Mouse (Mus musculus): Measurements from ENCODE around the gene Tcaf3.
A peak's percentile ranks its signal among the peaks of the same experiment; 100 is the strongest.

Gene Tcaf3

GRCm38 (mm10) chr6:42597592-42597991, at the start of gene Tcaf3:
TSS of gene Tcaf3 (minus strand) at chr6:42597692.
- DNase-seq (ENCODE audit: low read depth): no peak

DNA sequence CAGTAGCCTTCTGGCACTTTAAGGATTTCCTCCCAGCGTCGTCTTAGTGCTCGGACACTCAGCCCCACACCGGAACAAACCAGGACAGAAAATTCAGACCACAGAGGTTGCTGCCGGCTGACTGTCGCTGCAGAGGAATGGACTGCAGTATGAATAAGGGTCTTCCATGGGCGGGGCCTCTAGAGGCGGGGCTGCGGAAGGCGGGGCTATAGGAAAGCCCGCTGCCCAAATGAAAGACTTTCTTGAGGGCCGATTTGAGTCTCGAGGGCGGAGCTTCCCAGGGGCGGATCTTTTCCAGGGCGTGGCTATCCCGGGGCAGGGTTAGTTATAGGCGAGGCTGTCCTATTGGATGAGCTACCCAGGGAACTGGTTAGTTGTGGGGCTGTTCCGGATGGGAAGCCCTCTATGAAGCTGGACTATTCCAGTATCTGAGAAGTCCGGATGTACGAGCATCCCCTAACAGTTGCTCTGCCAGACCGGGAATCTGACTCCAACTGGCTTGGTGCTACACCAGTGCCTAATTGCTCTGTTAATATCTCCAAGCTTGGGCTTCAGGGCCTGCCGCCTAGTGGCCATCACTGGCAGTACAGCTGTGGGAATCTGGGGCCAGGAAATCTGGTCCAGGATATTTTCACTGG, 47.5 kb upstream of the Tcaf3 start, which contains the start of gene Tcaf2:
Gene Tcaf2, minus strand, starts transcription at position 343 of the 638 bp plus-strand sequence.
- DNase-seq (ENCODE audit: low read depth): no peak

GRCm38 (mm10) chr6:42634393-42634792, 36.9 kb upstream of the Tcaf3 start:
- DNase-seq (ENCODE audit: low read depth): no peak

DNA sequence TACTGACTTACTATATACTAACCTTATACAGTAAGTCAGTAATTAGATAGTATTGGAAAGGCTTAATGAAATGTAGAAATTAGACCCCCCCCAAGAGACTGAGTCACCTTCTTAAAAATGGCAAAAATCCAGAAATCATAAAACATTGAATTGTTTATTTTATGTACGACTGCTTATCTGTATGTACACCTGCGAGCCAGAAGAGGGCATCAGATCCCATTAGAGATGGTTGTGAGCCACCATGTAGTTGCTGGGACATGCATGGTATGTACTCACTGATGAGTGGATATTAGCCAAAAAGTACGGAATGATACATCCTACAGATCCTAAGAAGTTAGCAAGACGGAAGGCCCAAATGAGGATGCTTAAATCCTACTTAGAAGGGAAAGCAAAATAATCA, 33.9 kb upstream of the Tcaf3 start:
- DNase-seq (ENCODE audit: low read depth): no peak

GRCm38 (mm10) chr6:42616904-42617303, 19.4 kb upstream of the Tcaf3 start:
- no peak for DNase-seq (ENCODE audit: low read depth)

DNA sequence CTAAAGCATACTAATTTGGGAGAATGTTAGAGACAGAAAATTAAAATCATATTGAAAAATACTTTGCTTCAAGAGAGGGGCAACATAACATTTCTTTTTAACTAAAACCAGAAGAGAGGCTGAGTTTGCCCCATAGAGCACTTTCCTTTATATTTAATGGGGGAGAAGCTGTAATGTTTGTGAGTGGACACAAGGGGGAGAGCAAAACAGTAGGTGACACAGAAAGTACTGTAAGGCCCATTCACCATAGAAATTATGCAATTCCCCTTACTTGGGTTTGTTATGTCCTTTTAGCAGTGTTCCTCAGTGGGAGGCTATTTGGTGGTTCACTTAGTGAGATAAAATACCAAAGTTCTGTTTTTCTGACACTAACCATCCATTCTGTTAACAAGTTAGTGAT, 14.7 kb upstream of the Tcaf3 start:
- no peak for DNase-seq (ENCODE audit: low read depth)

DNA sequence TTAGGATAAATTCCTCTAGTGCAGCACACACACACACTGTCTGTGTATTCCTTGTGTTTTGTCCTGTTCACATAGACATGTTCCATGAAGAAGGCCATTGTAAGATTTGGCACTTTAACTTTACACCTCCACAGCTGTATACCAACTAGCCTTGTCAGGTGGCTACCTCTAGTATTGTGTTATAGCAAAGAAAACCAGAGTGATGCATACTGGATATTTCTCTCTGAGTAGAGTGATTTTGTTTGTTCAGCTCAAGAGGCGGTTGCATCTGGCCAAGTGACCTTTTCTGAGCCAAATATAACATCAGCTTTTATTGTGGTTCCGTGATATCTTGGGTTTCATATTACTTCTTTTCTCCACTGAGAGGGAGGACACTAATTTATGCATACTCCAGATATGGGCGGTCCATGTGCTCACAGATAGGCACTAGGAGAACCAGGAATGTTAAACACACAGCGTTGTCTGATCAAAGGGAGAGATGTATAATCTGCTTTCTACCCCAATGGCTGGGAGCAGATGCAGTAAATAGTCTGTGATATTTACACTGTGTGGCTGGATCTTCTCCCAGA, 13.5 kb upstream of the Tcaf3 start:
- DNase-seq (ENCODE audit: low read depth): no peak

DNA sequence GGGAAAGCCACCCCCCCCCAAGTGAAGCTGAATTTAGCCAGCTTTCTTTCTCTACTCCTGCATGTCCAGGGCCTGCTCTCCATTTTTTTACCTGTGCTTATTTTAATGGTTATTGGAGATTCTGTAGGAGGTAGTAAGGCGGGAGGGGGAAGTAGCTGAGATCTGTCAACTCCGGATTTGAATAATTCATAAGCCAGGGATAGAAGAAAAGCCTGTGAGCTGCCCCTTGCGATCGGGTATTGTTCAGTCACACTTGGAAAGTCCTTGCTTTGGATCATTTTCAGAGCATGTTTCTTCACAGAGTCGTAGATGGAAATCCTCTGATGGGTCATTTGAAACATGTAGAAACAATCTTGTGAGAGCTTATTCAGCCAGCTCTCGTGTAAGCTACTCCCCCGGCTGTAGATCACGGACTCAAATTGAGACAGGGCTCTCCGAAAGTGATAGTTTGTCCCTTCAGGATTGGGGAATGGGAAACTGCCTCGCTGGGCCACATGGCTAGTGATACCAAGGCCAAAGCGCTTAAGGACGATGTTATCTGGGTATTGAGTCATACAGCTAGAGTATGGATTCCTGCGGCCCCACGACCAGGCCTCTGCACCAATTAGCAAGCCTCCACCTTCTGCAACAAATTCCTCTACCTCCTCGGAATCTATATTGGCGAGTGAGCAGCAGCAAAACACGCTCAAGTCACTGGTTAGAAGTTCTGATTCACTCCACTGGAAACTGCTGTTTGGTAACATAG, 4.2 kb downstream of the Tcaf3 start:
- no peak for DNase-seq (ENCODE audit: low read depth)

DNA sequence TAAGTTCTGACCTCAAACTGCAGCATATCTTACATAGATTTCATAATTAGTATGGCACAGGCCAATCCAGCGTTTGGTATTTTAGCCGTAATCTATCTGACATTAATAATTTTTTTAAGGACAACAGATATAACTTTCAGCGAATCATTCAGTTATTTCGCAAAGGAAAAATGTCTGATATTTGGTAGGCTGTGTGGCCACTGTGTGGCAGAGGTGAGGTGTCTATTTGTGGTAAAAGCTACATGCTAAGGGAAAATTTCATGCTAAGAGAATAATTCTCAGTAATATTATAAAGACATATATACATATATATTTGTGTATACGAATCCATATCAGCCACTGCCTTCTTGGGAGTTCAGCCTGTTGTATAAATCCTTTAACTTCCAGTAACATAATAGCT, 10.9 kb downstream of the Tcaf3 start:
- DNase-seq (ENCODE audit: low read depth): no peak

DNA sequence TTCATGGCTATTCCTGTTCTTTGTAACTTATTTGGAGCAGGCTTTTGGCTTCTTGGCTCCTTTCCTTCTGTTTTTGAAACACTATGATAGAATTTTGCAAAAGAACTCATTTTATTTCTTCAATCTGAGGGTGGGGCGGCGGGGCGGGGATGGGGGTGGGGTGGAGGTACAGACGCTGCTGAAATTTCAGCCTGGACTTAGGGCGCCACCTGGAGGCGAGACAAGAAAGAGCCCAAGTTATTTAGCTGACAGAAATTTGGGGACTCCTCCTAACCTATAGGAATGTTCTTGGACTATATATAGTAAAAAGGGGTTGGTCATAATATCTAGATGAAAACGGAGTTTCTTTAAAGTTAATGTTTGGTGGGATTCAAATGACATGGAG, 14.0 kb downstream of the Tcaf3 start:
- peak; percentile 39 for DNase-seq (ENCODE audit: low read depth)

DNA sequence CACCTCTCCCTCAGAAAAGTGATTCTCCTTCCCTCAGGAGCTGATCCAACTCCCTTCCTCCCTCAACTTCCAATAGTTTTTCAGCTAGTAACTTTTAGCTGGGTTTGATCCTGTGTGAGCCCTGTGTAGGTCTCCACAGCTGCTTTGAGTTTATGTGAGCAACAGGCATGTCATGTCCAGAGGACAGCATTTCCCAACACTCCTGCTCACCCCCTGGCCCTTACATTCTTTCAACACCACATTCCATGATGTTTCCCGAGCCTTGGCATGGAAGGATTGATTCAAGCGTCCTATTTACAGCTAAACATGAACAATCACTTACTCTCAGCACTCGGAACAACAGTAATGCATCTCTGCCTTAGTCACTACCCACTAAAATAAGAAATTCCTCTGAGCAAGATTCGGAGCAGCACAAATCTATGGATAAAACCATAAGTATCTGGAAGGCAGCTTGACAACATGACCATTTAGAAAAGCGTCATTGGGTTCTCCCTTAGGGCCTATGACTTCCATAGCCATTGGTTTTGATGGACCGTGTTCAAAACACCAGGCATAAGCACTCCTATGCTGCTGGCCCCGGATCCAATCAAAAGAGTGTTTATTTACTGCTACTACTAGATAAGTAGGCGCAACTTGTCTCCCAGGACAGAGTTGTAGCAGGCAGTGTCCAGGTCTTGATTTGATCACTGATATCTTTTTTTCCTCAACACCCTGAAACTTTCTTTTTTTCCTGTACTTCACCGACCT, 14.6 kb downstream of the Tcaf3 start:
- DNase-seq (ENCODE audit: low read depth): no peak

DNA sequence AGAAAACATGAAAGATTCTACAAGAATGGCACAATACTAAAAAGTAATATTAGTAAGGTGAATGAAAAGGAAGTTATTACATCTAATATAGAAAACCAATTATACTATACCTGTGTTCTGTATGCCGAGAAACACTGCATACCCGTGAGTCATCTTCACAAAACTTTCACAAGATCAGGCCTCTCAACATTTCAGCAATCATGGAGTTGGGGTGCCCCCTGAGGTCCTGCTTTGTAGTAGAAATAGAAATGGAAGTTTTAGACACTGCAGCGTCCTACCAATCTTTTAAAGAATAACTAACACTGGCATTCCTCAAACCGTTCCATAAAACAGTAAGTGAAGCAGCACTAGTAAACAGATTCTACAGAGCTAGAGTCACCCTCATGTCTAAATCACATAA, 18.8 kb downstream of the Tcaf3 start:
- no peak for DNase-seq (ENCODE audit: low read depth)

DNA sequence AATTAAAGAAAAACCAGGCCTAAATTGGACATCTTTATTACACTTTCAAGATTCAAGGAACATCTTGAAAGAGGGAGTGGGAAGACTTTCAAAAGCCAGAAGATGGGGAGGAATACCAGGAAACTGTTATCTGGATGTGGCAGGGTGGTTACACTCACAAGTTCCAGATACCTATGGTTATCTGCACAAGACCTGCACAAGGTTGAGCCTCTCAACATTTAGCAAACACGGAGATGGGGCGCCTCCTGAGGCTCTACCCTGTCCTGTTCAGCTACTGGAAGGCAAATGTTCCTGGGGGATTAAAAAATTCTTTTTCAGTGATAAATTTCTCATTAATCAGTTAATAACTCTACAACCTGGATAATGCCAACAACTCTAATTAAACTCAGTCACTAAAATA, 20.1 kb downstream of the Tcaf3 start:
- DNase-seq (ENCODE audit: low read depth): no peak

GRCm38 (mm10) chr6:42568205-42568604, 29.3 kb downstream of the Tcaf3 start:
- no peak for DNase-seq (ENCODE audit: low read depth)

DNA sequence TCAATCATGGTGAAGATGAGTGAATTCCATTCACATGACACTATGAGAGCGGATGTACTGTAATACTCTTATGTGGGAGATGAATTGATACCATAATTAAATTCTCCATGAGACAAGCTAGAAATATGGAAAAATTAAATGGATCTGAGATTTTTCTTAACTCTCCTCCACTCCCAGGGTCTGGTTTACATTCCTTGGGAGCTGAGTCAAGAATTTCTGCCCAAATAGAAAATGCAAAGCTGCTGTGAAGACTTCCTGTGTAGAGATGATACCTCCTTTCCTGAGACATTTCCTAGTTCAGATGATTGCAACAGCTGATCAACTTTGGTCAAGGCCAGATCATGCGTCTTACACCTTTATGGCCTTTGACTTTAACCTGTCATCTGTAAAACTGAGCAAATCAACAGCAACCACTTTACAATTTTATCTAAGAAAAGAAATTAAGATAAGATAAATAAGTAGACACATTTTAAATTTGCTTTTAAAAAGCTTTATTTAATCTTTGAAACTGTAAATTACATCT, 31.4 kb downstream of the Tcaf3 start:
- DNase-seq (ENCODE audit: low read depth): no peak

DNA sequence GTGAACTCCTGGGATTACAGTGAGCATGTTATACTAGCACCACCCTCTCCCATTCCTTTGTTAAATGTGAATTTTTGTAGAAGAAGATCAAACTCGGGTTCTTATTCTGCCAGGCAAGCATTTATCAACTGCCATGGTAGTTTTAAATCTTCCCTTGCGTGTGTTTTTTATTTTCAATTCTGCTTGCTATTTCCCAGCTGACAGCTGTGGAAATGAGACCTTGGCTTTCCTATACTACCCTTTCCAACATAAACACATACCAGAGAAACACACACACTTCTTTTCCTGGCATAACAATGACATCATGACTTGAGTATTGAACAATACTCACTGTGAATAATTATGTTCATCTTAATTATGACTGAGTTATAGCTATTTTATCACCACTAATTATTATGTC, 35.2 kb downstream of the Tcaf3 start:
- no peak for DNase-seq (ENCODE audit: low read depth)

- no peak for DNase-seq (ENCODE audit: low read depth)
Measured at GRCm38 (mm10) chr6:42560885-42561284, 36.6 kb downstream of the Tcaf3 start.

DNA sequence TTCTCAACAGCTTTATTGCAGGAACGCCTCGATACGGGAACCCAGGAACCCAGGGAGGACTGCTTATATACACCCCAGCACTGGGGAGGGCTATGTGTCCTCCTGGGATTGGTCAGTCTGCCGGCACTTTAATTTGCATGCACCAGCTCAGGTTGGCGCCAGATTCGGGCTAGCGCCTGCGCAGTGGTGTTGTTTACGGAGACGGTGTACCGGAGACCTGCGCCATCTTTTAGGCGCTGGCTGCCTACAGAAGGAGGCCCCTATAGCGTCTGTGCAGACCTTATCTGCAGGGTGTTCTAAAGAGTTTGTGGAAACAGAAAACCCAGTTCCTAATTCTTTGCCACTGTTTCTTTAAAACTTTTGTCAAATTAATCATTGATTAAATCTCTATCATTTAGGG, 38.9 kb downstream of the Tcaf3 start:
- no peak for DNase-seq (ENCODE audit: low read depth)

DNA sequence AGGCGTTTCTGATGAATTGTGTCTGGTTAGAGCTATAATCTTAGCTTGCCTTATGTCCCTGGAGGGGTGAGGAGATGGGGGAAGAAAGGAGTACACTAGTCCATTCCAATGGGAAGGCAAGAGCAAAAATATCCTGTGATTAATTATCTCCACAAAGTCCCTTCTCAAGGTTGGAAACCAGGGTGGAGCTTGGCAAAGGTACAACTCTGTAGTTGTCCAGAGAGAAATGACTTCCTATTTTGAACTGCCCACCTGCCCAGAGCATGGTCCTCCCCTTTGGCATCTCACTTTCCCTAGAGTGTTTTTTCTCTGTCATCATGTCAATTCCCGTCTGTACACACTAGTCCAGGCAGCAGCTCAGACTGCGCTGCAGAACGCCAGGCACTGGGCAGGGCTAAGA, 50.0 kb downstream of the Tcaf3 start, which contains the start of gene Olfr455:
Gene Olfr455, minus strand, starts transcription at position 127 of the 400 bp plus-strand sequence.
- no peak for DNase-seq (ENCODE audit: low read depth)

- DNase-seq (ENCODE audit: low read depth): no peak
Measured at GRCm38 (mm10) chr6:42546180-42546579, 51.3 kb downstream of the Tcaf3 start.

DNA sequence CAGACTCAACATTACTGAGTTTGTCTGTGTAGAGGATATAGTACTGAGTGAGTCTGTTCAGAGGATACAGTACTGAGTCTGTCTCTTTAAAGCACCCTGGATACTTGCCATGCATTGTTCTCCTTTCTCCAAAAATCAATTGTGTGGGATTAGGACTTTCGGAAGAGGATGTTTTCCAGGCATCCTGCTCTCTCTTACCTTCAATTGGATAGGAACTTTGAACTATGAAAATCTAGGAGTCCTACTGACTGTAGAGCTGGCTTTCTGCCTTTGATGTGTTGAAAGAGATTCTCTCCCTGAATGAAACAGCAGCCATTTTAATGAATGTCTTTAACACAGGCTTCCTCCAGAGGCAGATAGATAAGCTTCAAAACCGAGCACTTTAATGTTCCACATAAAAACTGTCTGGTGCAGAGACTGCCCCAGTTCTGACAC, 52.0 kb downstream of the Tcaf3 start:
- no peak for DNase-seq (ENCODE audit: low read depth)

- DNase-seq (ENCODE audit: low read depth): no peak
Measured at GRCm38 (mm10) chr6:42544846-42545245, 52.6 kb downstream of the Tcaf3 start.

All from naive thymus-derived CD4-positive, alpha-beta T cell, adult 2 months (primary cell).